Mouse (Mus musculus) kidney, adult 8-10 months (tissue): ENCODE results near the gene Wbp1l.

Experiments used
- DNase-seq, 2 experiments: peaks; one replicate each; pipeline ENCODE4 v3.0.0; 2022

The Wbp1l gene

GRCm38 (mm10) chr19:46706540-46707295 lies 107.8 kb downstream of the Wbp1l start:
- peak in 1 of 2 experiments; percentile 32 for DNase-seq
